Mouse (Mus musculus) embryo, embryonic 11.5 days (tissue): Measurements from ENCODE around the gene Wnt8b.
A peak's percentile ranks its signal among the peaks of the same experiment; 100 is the strongest.

ENCODE experiments used
- DNase-seq: peaks from one replicate; pipeline ENCODE4 v3.0.0-alpha.2; 2012; ENCODE audit warnings: low read depth, low spot score

Gene Wnt8b

GRCm38 (mm10) chr19:44512601-44513000, 19.3 kb downstream of the Wnt8b start:
- no peak for DNase-seq

- no peak for DNase-seq
Measured at GRCm38 (mm10) chr19:44513054-44513833, 20.0 kb downstream of the Wnt8b start.

DNA sequence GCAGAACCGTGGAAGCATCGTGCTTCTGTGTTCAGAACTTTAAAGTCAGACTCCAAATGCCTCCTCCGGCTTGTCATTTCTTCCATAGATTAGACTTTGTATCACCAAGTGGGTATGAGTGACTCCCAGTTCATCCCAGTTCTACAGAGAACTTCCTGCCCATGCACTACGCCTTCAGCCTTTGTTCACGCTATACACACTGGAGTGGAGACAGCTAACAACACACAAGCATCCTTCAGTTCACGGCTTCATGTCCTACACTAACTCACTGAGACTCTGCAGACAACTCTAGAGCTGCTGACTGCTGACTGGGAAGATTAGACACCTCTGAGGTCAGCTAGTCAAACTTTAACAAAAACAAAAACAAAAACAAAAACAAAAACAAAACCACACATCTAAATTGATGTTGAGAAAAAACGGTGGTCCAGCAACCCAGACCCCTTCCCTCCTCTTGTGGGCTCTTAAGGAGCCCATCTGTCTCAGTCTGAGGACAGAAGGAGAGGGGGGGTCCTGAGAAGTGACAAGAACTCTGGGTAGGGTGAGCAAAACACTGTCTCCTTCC, 20.7 kb downstream of the Wnt8b start:
- DNase-seq: no peak

GRCm38 (mm10) chr19:44514521-44515451, 21.5 kb downstream of the Wnt8b start:
- no peak for DNase-seq

- DNase-seq: no peak
Measured at GRCm38 (mm10) chr19:44515769-44516168, 22.5 kb downstream of the Wnt8b start.

DNA sequence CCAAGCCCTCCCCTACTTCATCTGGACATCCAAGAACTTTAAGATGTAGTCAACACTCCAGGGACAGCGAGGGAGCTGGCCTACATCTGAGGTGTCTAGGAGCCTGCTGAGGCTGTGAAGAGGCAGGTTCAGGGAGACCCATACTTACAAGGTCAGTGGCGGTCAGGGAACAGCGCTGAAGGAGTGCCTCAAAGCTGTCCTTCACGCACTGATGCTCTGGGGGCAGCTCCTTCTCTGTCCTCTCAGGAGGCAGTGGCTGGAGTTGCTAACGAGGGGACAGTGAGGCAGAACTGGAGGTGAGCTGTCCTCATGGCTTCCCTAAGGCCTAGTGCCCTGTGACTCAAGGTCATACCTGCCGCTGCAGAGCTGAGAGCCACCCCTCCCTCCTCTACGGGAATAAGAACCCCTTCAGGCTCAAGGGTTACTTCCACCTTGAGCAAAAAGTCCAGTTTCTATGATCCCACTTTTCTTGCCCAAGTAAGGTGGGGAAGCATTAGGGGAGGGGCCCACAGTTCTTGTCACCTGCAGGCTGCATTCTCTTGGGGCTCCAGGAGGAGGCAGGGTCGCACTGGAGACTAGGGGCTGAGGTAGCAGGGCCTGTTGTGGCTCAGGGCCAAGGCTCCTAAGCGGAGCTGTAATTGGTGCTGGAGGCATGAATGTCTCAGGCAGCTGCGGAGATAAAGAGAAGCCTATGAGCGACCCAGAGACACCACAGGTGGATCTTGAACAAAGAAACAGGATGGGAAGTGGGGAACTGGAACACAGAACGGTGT, 24.9 kb downstream of the Wnt8b start:
- no peak for DNase-seq

DNA sequence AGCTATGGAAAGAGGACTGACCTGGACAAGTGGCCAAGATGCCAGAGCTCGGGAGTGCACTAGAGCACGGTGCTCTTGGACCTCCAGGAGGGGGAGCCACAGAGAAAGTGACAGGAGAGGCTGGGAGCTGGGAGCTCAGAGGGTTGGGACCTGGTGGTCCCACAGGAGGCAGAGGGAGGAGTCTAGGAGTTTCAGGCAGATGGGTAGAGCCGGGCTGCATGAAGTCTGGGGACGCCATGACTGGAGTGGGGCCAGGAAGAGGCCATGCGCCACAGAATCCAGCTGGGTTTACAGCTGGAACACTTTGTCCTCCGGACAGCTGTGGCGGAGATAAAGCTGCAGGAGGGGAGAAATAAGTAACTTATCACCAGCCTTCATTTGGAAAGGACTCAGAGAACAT, 25.9 kb downstream of the Wnt8b start:
- DNase-seq: no peak

DNA sequence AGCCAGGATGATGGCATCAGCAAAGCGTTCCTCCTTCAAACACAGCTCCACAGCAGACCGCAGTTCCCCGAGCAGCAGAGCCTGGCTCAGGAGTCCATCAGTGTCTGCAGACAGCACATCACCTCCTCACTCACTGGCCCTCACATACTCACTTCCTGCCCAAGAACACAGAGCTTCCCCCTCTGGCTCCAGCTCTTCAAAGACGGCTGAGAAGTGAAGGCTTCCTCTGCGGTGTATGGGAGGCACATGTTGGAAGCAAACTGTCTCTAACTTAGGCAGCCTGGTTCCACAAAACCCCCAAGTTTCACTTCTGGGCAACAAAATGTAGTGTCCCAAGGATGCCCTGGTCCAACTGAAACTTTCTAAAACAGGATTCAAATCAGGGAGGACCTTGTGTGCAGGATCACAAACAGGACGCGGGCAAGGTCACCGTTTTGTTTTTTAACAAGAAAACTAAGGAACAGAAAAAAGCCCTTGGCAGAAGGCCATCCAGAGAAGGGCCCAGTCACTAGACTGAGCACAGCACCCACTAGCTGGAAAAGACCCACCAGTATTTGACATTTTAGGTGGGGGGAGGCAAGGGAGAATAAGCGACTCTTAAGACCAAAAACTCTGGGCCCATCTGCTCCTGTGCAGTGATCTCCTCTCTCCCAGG, 32.4 kb downstream of the Wnt8b start:
- DNase-seq: no peak

DNA sequence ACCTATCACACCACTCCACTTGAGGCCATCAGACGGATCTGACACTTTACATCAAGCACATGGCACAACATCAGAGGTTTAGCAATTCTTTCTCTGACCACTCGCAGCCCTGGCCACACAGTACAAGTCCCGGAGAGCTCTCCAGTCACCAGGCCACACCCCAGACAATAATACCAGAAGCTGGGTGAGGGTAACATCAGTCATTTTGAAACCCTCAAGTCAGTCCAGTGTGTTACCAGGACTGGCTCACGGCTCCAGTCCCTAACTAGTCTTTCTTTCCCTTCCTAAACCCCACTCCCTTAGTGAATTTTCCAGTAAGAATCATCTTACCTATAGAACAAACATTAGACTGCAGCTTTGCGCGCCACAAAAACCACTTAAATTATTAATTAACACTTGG, 36.7 kb downstream of the Wnt8b start:
- DNase-seq: no peak

DNA sequence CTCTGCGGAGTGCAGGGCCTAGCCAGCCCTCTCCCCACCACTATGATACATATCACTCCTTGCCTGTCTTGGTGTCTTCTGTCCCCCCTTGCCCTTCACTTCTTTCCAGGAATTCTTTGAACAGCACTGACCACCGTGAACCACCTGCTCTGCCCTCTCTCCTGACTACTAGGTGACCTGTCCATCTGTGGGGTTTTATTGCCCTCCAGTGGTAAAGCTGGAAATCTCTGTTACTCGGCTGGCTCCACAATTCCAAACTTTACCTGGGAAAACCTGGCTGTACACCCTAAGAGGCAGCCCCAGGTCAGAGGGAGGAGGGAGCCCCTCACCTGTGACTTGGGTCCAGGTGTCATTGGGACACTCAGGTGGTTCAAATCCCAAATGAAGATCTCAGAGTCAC, 42.1 kb downstream of the Wnt8b start:
- DNase-seq: no peak

GRCm38 (mm10) chr19:44537416-44537815, 44.1 kb downstream of the Wnt8b start:
- DNase-seq: no peak

DNA sequence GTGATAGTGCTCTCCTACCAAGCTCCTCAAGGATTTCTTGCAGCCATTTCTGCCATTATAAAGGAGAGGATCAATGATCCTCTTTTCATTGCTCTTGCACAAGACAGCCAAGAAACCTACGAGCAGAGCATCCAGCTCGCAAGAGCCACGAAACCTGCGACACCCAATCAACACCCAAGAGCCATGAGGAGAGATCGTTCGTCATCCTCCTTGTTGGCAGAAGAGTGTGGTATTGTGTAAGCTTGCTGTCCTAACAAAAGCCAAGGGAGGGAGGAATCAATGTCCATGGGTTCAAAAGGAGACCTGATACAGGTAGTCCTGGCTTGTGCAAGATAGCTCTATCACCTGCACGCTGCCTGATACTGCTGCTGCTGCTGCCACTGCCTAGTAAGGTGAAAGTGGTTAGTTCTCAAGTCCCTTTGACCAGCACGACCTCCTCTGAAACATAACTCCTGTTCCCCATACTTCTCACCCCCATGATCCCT, 49.5 kb downstream of the Wnt8b start:
- no peak for DNase-seq

GRCm38 (mm10) chr19:44544372-44544771, 51.1 kb downstream of the Wnt8b start:
- no peak for DNase-seq

GRCm38 (mm10) chr19:44544775-44545174, 51.5 kb downstream of the Wnt8b start:
- DNase-seq: peak; percentile 73

GRCm38 (mm10) chr19:44545321-44546041, 52.2 kb downstream of the Wnt8b start, which contains the start of gene Sec31b:
Gene Sec31b (minus strand): TSS chr19:44545864.
- no peak for DNase-seq

- no peak for DNase-seq
Measured at GRCm38 (mm10) chr19:44552731-44553130, 59.5 kb downstream of the Wnt8b start, which contains the start of gene Gm20538. Gene Gm20538 (minus strand): TSS chr19:44552831.

DNA sequence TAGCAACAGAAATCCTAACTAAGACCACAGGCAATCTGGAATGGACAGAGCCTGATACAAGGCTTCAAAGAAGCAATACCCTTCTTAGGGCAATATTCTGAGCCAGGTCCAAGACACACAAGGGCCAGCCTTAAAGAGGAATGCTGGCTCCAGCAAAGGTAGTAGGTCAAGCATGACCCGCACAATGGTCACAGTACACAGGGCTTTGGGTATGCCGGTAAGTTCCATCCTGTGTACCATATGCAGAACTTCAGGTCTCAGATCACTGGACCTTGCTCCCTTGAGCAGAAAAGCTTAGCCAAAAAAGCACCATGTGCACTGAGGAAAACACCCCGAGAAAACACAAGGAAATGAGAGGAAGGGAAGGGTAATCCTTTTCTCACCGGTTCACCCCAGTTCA, 60.0 kb downstream of the Wnt8b start:
- DNase-seq: no peak

DNA sequence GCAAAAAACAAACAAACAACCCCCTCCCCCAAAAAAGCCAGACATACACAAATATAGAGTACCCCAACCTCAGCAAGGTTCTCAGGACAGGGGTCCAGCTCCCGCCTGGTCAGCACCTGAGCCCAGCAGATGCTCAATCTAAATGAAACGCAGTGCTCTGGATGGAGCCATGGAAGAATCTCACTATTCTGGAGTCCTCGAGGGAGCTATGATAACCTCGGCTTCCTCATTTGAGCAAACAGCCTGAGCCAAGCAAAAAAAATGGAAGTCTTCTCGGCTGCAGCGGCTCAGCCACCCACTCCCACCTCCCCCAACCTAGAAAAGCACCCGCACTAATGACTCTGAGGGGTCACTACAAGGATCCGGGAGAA, 61.2 kb downstream of the Wnt8b start:
- DNase-seq: no peak

- peak; percentile 88 for DNase-seq
Measured at GRCm38 (mm10) chr19:44554861-44555590, 61.8 kb downstream of the Wnt8b start, which contains the start of gene Ndufb8. Gene Ndufb8 (minus strand): TSS chr19:44555440.
